Mouse (Mus musculus): ENCODE data around the gene Robo4.

DNA sequence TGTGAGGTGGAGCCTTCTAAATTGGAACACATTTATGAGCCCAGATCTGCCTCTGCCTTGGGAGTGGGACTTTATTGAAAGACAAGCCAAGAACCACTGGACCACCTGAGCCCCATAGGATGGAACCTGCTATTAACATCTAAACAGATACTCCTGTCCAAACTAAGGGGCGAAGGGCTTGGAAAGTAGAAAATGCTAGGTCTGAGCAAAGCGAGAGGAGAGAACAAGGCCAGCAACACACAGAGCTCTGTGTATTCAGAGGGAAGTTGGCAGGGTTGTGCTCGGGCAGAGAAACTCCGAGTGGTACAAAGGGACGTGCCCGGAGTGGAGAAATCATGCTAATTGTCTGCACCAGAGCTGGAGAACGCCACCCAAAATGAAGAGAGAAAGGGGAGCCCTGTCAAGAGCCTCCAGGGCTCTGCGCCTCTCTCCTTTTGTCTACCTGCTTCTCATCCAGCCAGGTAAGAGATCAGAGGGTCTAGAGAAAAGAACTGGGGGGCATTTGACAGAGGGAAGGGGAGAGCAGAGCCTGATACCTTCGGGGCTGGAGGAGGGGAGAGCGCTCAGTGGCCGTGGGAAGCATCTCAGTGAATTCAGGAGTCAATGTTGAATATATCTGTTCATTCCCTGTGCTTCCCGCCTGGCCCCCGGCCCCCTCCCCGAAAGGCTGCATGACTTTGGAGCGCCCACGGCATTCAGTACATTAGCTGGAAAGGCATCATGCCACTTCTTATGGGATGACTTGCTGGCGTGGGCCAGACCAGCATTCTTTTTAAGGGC is 34.2 kb upstream of the Robo4 start, which contains the start of gene Hepacam:
- TF ChIP-seq POLR2A (IDR thresholded peaks at IDR 0.05; ENCODE audit: insufficient read depth, low read depth, low read length): no peak
- TF ChIP-seq CTCF (IDR thresholded peaks at IDR 0.05): no peak

Measured in heart, adult 2 months (tissue).